Mouse (Mus musculus) 416B (cell line): Measurements from ENCODE around the gene Lsm4.

Experiments
- DNase-seq: peaks from one replicate; pipeline ENCODE4 v3.0.0; 2011; ENCODE audit warnings: low read depth

Lsm4 gene

GRCm38 (mm10) chr8:70678679-70679078 is 5.6 kb downstream of the Lsm4 start:
- no peak for DNase-seq

GRCm38 (mm10) chr8:70679404-70679803 is 6.4 kb downstream of the Lsm4 start:
- DNase-seq: peak; percentile 33

- DNase-seq: no peak
Observed at GRCm38 (mm10) chr8:70680039-70680438, 7.0 kb downstream of the Lsm4 start.

- DNase-seq: no peak
Observed at GRCm38 (mm10) chr8:70681410-70681809, 8.4 kb downstream of the Lsm4 start.

GRCm38 (mm10) chr8:70682193-70682592 is 9.1 kb downstream of the Lsm4 start:
- DNase-seq: peak; percentile 65

- peak; percentile 62 for DNase-seq
Observed at GRCm38 (mm10) chr8:70682692-70683091, 9.6 kb downstream of the Lsm4 start.

- no peak for DNase-seq
Observed at GRCm38 (mm10) chr8:70684291-70684690, 11.2 kb downstream of the Lsm4 start.

- DNase-seq: no peak
Observed at GRCm38 (mm10) chr8:70687576-70687975, 14.5 kb downstream of the Lsm4 start.

- DNase-seq: no peak
Observed at GRCm38 (mm10) chr8:70688136-70688535, 15.1 kb downstream of the Lsm4 start.

GRCm38 (mm10) chr8:70689892-70690390 is 16.9 kb downstream of the Lsm4 start:
- no peak for DNase-seq

GRCm38 (mm10) chr8:70691230-70691629 is 18.2 kb downstream of the Lsm4 start:
- DNase-seq: no peak

- no peak for DNase-seq
Observed at GRCm38 (mm10) chr8:70691727-70692231, 18.7 kb downstream of the Lsm4 start.

- DNase-seq: no peak
Observed at GRCm38 (mm10) chr8:70693636-70694035, 20.6 kb downstream of the Lsm4 start.

GRCm38 (mm10) chr8:70695318-70696018 is 22.4 kb downstream of the Lsm4 start:
- DNase-seq: peak; percentile 91

GRCm38 (mm10) chr8:70696019-70696885 is 23.2 kb downstream of the Lsm4 start:
- peak; percentile 87 for DNase-seq

GRCm38 (mm10) chr8:70696946-70697345 is 23.9 kb downstream of the Lsm4 start:
- no peak for DNase-seq

- no peak for DNase-seq
Observed at GRCm38 (mm10) chr8:70697366-70698250, 24.6 kb downstream of the Lsm4 start.

GRCm38 (mm10) chr8:70698310-70699109 is 25.5 kb downstream of the Lsm4 start, which contains the start of gene Jund:
Gene Jund, plus strand, starts transcription at chr8:70698949.
- DNase-seq: peak; percentile 99

GRCm38 (mm10) chr8:70699116-70699833 is 26.2 kb downstream of the Lsm4 start:
- DNase-seq: peak; percentile 65
